Mouse (Mus musculus) adrenal gland, postnatal 14 days (tissue): ENCODE results near the gene Hist1h3b. TPM values are rescaled to one million over a fixed set of nuclear protein-coding genes. Genes with fewer than 3 reads are reported as not detected.
A peak's percentile ranks its signal among the peaks of the same experiment; 100 is the strongest.

Experiments used
- DNase-seq: peaks from one replicate; pipeline ENCODE4 v3.0.0; 2021; ENCODE audit warnings: mixed read lengths
- total RNA-seq: library from RNA; stranded (reverse); gene quantifications from 2 replicates; pipeline ENCODE4 v1.2.3, GENCODE M21; 2021

The Hist1h3b gene
- total RNA-seq, 1 experiment from 2014 or later, result 351 TPM

GRCm38 (mm10) chr13:23738677-23739068 is 13.4 kb upstream of the Hist1h3b start, which contains the start of gene Hist1h1c:
Gene Hist1h1c (plus strand): TSS chr13:23738808.
- peak; percentile 96 for DNase-seq

GRCm38 (mm10) chr13:23739069-23739921 is 12.8 kb upstream of the Hist1h3b start:
- peak; percentile 95 for DNase-seq

DNA sequence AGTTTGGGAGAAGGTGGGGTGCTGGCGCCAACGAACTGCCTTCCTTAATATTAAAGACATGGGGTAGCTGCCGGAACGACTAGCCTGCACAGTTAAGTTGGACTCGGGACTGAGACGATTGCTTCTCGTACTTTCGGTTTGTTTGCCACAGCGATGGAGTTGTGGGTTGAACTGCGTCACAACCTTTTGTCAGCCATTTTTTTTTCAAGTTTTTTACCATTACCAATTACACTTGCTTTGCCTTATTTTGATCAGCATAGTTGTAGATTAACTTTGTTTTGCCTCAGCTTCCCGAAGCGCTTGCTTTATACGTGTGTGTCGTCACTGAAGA is 12.2 kb upstream of the Hist1h3b start:
- DNase-seq, result no peak

- no peak for DNase-seq
Measured at GRCm38 (mm10) chr13:23740256-23740840, 11.7 kb upstream of the Hist1h3b start.

GRCm38 (mm10) chr13:23740910-23741309 is 11.2 kb upstream of the Hist1h3b start:
- no peak for DNase-seq

GRCm38 (mm10) chr13:23742007-23742406 is 10.1 kb upstream of the Hist1h3b start:
- DNase-seq, result no peak

DNA sequence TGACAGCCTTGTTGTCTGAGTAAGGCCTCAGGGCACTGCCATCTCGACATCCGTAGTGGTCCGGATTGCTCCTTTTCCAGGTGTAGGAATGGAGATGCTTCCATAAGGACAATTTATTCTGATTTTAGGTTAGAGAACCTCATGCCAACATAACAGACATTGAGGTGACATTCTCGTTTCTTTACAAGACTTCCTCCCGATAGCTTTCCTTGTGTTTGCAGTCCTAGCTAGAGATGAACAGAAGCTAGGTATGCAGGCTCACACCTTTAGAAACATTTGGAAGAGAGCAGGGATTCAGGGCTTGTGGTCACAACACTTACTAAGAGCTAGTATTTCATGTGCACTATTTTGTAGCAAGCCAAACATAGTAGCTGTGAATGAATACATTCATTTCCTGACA is 8.9 kb upstream of the Hist1h3b start:
- no peak for DNase-seq

DNA sequence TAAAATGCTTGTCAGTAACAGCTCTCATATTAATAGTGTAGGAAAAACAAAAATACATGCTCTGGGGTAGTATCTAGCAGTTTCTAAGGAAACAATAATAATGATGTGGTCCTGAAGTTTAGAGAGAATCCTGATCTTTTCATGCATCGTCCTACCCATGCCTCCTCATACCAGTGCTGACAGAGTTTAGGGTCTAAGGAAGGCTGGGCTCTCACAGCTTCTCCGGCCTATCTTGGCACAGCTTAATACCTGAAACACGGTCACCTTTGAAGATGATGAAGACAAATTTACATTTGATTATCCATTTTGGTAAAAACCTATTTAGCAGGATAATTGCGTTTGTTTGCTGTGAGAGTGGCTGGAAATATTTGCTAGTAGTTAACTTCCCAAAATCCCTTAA is 8.1 kb upstream of the Hist1h3b start:
- no peak for DNase-seq

DNA sequence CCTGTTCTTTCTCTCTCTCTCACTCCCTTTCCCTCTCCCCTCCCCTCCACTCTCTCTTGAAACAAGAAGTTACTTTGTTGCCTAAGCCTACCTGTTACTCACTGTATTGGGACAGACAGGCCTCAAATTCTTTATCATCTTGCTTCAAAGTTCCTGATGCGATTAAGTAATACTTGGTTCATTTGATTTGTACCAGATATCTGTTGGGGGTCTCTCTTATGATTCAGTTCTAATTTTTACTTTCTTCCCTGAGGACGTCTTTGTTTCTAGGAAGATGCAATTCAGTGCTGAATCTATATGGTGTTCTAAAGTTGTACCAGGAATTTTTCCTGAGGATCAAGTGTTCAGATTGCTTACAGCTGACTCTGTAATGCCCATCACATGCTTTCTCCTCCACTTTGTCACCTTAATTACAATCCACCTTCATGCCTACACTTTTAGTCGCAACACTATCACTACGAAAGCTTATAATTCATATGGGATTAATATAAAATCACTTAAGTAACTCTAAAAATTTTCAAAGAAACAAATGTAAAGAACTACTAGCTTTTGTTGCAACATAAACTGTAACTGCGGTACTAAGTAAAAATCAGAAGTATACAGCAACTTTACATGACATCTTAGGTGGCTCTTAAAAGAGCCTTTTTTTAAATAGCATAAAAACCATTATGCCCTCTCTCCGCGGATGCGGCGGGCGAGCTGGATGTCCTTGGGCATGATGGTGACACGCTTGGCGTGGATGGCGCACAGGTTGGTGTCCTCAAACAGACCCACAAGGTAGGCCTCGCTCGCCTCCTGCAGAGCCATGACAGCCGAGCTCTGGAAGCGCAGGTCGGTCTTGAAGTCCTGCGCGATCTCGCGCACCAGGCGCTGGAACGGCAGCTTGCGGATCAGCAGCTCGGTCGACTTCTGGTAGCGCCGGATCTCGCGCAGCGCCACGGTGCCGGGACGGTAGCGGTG is 7.4 kb upstream of the Hist1h3b start:
- DNase-seq, result no peak

DNA sequence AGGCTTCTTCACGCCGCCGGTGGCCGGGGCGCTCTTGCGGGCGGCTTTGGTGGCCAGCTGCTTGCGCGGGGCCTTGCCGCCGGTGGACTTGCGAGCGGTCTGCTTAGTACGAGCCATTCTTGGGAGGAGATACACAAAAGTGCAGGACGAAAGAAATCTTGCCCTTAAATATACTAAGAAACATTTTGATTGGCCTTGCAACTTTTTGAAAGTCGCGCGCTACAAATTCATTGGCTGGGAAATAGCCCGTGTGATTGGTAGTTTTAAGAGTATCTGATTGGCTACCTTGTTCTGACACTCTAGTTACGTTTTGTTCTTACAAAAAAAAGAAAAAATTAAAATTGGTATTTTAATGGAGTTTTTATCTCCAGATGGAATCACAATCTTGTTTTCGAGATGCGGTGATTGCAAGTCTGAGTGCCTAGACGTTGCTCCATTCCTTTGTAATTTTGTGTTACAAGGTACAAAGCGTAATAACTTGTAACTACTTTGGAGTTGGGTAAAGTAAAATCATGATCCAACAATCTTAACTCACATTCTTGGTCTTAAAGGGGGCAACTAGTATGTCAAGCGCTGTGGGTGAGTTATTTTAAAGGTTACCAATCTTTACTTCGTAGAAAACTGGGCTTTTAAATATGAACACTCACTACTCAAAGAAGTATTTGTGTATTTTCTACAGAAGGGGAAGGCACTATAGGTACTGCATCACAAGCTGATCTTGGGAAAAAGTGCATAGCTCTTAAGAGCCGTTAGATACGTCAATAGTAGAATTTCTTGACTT is 6.5 kb upstream of the Hist1h3b start, which contains the start of gene Hist1h3c:
Gene Hist1h3c, minus strand, starts transcription at position 222 of the 781 bp plus-strand sequence.
- DNase-seq, result peak; percentile 90

- peak; percentile 69 for DNase-seq
Measured at GRCm38 (mm10) chr13:23746201-23747080, 5.6 kb upstream of the Hist1h3b start, which contains the start of gene Hist1h2bb. Gene Hist1h2bb (plus strand): TSS chr13:23746734.

- DNase-seq, result no peak
Measured at GRCm38 (mm10) chr13:23747081-23747891, 4.8 kb upstream of the Hist1h3b start.

GRCm38 (mm10) chr13:23747892-23748288 is 4.2 kb upstream of the Hist1h3b start:
- no peak for DNase-seq

- no peak for DNase-seq
Measured at GRCm38 (mm10) chr13:23749563-23750121, 2.4 kb upstream of the Hist1h3b start.

DNA sequence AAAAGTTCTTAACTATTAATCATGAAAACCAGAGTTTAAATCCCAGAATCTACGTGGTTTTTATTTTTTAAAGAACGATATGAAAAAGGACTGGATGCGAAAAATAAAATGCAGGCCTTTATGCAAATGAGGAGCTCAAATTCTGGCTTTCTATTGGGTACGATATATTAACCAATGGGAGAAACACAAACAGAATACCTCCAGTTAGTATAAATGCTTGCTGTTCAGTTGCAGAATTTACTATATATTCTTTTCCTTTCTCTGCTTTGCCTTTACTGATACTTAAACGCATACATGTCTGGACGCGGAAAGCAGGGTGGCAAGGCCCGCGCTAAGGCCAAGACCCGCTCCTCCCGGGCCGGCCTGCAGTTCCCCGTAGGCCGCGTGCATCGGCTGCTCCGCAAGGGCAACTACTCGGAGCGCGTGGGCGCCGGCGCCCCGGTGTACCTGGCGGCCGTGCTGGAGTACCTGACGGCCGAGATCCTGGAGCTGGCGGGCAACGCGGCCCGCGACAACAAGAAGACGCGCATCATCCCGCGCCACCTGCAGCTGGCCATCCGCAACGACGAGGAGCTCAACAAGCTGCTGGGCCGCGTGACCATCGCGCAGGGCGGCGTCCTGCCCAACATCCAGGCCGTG is 1.1 kb upstream of the Hist1h3b start, which contains the start of gene Hist1h2ab:
Gene Hist1h2ab, plus strand, starts transcription at position 288 of the 639 bp plus-strand sequence.
- DNase-seq, result peak; percentile 49

DNA sequence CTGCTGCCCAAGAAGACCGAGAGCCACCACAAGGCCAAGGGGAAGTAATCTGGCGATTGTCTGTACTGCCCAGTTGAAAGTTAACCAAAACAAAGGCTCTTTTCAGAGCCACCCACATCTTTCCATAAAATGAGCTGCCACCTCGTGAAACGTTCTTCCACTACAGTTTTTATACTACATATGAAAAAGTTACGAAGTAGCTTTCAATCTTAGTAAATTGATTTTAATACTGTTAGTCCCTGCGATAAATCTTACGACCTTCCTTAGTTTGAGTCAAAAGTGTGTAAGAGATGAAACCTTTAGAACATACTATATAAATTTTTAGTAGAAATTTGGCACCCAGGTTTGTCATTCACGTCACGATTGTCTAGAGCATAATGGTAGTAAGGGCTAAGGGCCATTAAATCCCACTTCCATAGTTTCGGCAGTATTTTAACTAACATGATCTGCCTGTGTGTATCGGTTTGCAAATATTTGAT is 550 bp upstream of the Hist1h3b start:
- DNase-seq, result no peak

- DNase-seq, result no peak
Measured at GRCm38 (mm10) chr13:23752742-23753172, 690 bp downstream of the Hist1h3b start.

GRCm38 (mm10) chr13:23753314-23754078 is 1.4 kb downstream of the Hist1h3b start:
- DNase-seq, result no peak
